Mouse (Mus musculus): ENCODE results near the gene Col9a1.

Col9a1 gene

GRCm38 (mm10) chr1:24236330-24236729, 58.9 kb downstream of the Col9a1 start:
- DNase-seq (ENCODE audit: low read depth, low spot score), result no peak
- Histone ChIP-seq H3K27me3 (ENCODE audit: control insufficient read depth, insufficient read depth, low read length, poor library complexity, severe bottlenecking) (no peaks in the 10 kb centered on the region), H3K36me3 (ENCODE audit: control insufficient read depth, insufficient read depth, low read length, poor library complexity, severe bottlenecking) (no peaks in the 10 kb centered on the region)

- DNase-seq (ENCODE audit: low read depth, low spot score), result no peak
- Histone ChIP-seq H3K36me3 (ENCODE audit: control insufficient read depth, insufficient read depth, low read length, poor library complexity, severe bottlenecking) (no peaks in the 10 kb centered on the region), H3K27me3 (ENCODE audit: control insufficient read depth, insufficient read depth, low read length, poor library complexity, severe bottlenecking) (no peaks in the 10 kb centered on the region)
These were observed 62.8 kb downstream of the Col9a1 start for GRCm38 (mm10) chr1:24240039-24240691.

- no peaks in the 10 kb centered on the region for H3K36me3 ChIP-seq (ENCODE audit: control insufficient read depth, insufficient read depth, low read length, poor library complexity, severe bottlenecking)
- no peak for DNase-seq (ENCODE audit: low read depth, low spot score)
- H3K27me3 ChIP-seq (ENCODE audit: control insufficient read depth, insufficient read depth, low read length, poor library complexity, severe bottlenecking), result no peaks in the 10 kb centered on the region
These were observed 67.5 kb downstream of the Col9a1 start for GRCm38 (mm10) chr1:24244931-24245330.

- Histone ChIP-seq H3K36me3 (ENCODE audit: control insufficient read depth, insufficient read depth, low read length, poor library complexity, severe bottlenecking) (no peaks in the 10 kb centered on the region), H3K27me3 (ENCODE audit: control insufficient read depth, insufficient read depth, low read length, poor library complexity, severe bottlenecking) (no peaks in the 10 kb centered on the region)
- DNase-seq (ENCODE audit: low read depth, low spot score), result no peak
These were observed 68.4 kb downstream of the Col9a1 start for GRCm38 (mm10) chr1:24245700-24246375.

GRCm38 (mm10) chr1:24248294-24249104, 71.1 kb downstream of the Col9a1 start:
- Histone ChIP-seq H3K36me3 (ENCODE audit: control insufficient read depth, insufficient read depth, low read length, poor library complexity, severe bottlenecking) (no peaks in the 10 kb centered on the region), H3K27me3 (ENCODE audit: control insufficient read depth, insufficient read depth, low read length, poor library complexity, severe bottlenecking) (no peaks in the 10 kb centered on the region)
- DNase-seq (ENCODE audit: low read depth, low spot score), result no peak

GRCm38 (mm10) chr1:24249105-24249664, 71.8 kb downstream of the Col9a1 start:
- H3K27me3 ChIP-seq (ENCODE audit: control insufficient read depth, insufficient read depth, low read length, poor library complexity, severe bottlenecking), result no peaks in the 10 kb centered on the region
- H3K36me3 ChIP-seq (ENCODE audit: control insufficient read depth, insufficient read depth, low read length, poor library complexity, severe bottlenecking), result no peaks in the 10 kb centered on the region
- DNase-seq (ENCODE audit: low read depth, low spot score), result peak; percentile 10

GRCm38 (mm10) chr1:24257961-24258360, 80.6 kb downstream of the Col9a1 start:
- H3K27me3 ChIP-seq (ENCODE audit: control insufficient read depth, insufficient read depth, low read length, poor library complexity, severe bottlenecking), result no peaks in the 10 kb centered on the region; the same call in 1 of the 2 replicates
- H3K36me3 ChIP-seq (ENCODE audit: control insufficient read depth, insufficient read depth, low read length, poor library complexity, severe bottlenecking), result no peaks in the 10 kb centered on the region
- DNase-seq (ENCODE audit: low read depth, low spot score), result no peak

GRCm38 (mm10) chr1:24259419-24259818, 82.0 kb downstream of the Col9a1 start:
- Histone ChIP-seq H3K27me3 (ENCODE audit: control insufficient read depth, insufficient read depth, low read length, poor library complexity, severe bottlenecking) (no peaks in the 10 kb centered on the region; the same call in 1 of the 2 replicates), H3K36me3 (ENCODE audit: control insufficient read depth, insufficient read depth, low read length, poor library complexity, severe bottlenecking) (no peaks in the 10 kb centered on the region)
- no peak for DNase-seq (ENCODE audit: low read depth, low spot score)

- Histone ChIP-seq H3K27me3 (ENCODE audit: control insufficient read depth, insufficient read depth, low read length, poor library complexity, severe bottlenecking) (no peaks in the 10 kb centered on the region; the same call in 1 of the 2 replicates), H3K36me3 (ENCODE audit: control insufficient read depth, insufficient read depth, low read length, poor library complexity, severe bottlenecking) (no peaks in the 10 kb centered on the region)
- DNase-seq (ENCODE audit: low read depth, low spot score), result no peak
These were observed 83.8 kb downstream of the Col9a1 start for GRCm38 (mm10) chr1:24261181-24261580.

GRCm38 (mm10) chr1:24267022-24267421, 89.6 kb downstream of the Col9a1 start:
- no peak for DNase-seq (ENCODE audit: low read depth, low spot score)
- Histone ChIP-seq H3K36me3 (ENCODE audit: control insufficient read depth, insufficient read depth, low read length, poor library complexity, severe bottlenecking) (no peaks in the 10 kb centered on the region), H3K27me3 (ENCODE audit: control insufficient read depth, insufficient read depth, low read length, poor library complexity, severe bottlenecking) (no peaks in the 10 kb centered on the region)

GRCm38 (mm10) chr1:24286360-24286759, 109.0 kb downstream of the Col9a1 start:
- no peak for DNase-seq (ENCODE audit: low read depth, low spot score)
- no peaks in the 10 kb centered on the region for H3K36me3 ChIP-seq (ENCODE audit: control insufficient read depth, insufficient read depth, low read length, poor library complexity, severe bottlenecking)
- H3K27me3 ChIP-seq (ENCODE audit: control insufficient read depth, insufficient read depth, low read length, poor library complexity, severe bottlenecking), result no peaks in the 10 kb centered on the region

GRCm38 (mm10) chr1:24292515-24292914, 115.1 kb downstream of the Col9a1 start:
- Histone ChIP-seq H3K36me3 (ENCODE audit: control insufficient read depth, insufficient read depth, low read length, poor library complexity, severe bottlenecking) (no peaks in the 10 kb centered on the region), H3K27me3 (ENCODE audit: control insufficient read depth, insufficient read depth, low read length, poor library complexity, severe bottlenecking) (no peaks in the 10 kb centered on the region)
- DNase-seq (ENCODE audit: low read depth, low spot score), result no peak

- no peaks in the 10 kb centered on the region for H3K36me3 ChIP-seq (ENCODE audit: control insufficient read depth, insufficient read depth, low read length, poor library complexity, severe bottlenecking)
- no peak for DNase-seq (ENCODE audit: low read depth, low spot score)
- H3K27me3 ChIP-seq (ENCODE audit: control insufficient read depth, insufficient read depth, low read length, poor library complexity, severe bottlenecking), result no peaks in the 10 kb centered on the region
These were observed 117.9 kb downstream of the Col9a1 start for GRCm38 (mm10) chr1:24294979-24295942.

GRCm38 (mm10) chr1:24300700-24301099, 123.3 kb downstream of the Col9a1 start:
- no peak for DNase-seq (ENCODE audit: low read depth, low spot score)
- no peaks in the 10 kb centered on the region for H3K27me3 ChIP-seq (ENCODE audit: control insufficient read depth, insufficient read depth, low read length, poor library complexity, severe bottlenecking)
- no peaks in the 10 kb centered on the region for H3K36me3 ChIP-seq (ENCODE audit: control insufficient read depth, insufficient read depth, low read length, poor library complexity, severe bottlenecking)
